Mouse (Mus musculus) intestine, embryonic 15.5 days (tissue): ENCODE data around the gene Rhbdl3. TPM values are rescaled to one million over a fixed set of nuclear protein-coding genes. Genes with fewer than 3 reads are reported as not detected.
"Not testable (repeated sequence)": the region's sequence is repeated elsewhere in the genome, so short reads cannot be mapped to it uniquely, and the experiment has no call there.

Experiments used
- ATAC-seq: fragments of 200-750 bp; cut with Nextera tagmentation; 2 replicates; pipeline ENCODE4 v1.8.0; 2017; ENCODE audit warnings: moderate TSS enrichment, moderate library complexity
- H3K27ac ChIP-seq: fragments of 300-500 bp; sonication (generic); 2 replicates; pipeline ENCODE4 v1.5.1; 2015; ENCODE audit warnings: mild to moderate bottlenecking, inconsistent platforms
- H3K27me3 ChIP-seq: fragments of 300-500 bp; sonication (generic); replicated peaks from 2 replicates; pipeline ENCODE4 v1.6.1; 2015; ENCODE audit warnings: inconsistent platforms
- H3K36me3 ChIP-seq: fragments of 300-500 bp; sonication (generic); 2 replicates; pipeline ENCODE4 v1.6.1; 2015; ENCODE audit warnings: inconsistent platforms
- H3K4me1 ChIP-seq: fragments of 300-500 bp; sonication (generic); replicated peaks from 2 replicates; pipeline ENCODE4 v1.6.1; 2015; ENCODE audit warnings: inconsistent platforms
- H3K4me2 ChIP-seq: fragments of 300-500 bp; sonication (generic); replicated peaks from 2 replicates; pipeline ENCODE4 v1.6.1; 2015; ENCODE audit warnings: mild to moderate bottlenecking, inconsistent platforms
- H3K4me3 ChIP-seq: fragments of 300-500 bp; sonication (generic); replicated peaks from 2 replicates; pipeline ENCODE4 v1.5.1; 2015; ENCODE audit warnings: inconsistent platforms
- H3K9ac ChIP-seq: fragments of 300-500 bp; sonication (generic); 2 replicates; pipeline ENCODE4 v1.6.1; 2015; ENCODE audit warnings: inconsistent platforms
- H3K9me3 ChIP-seq: fragments of 300-500 bp; sonication (generic); 2 replicates; pipeline ENCODE4 v1.6.1; 2016; ENCODE audit warnings: inconsistent platforms
- WGBS: fragments of 180-500 bp; shearing (Covaris S2); methylation state at CpG from one replicate; pipeline ENCODE4 v1.1.7; 2015; 5-methylcytosine and 5-hydroxymethylcytosine counted together
- polyA plus RNA-seq: library from polyadenylated mRNA; unstranded; fragments of >200 nt; fragmentation: Nextera tagmentation; extraction: Ambion mirVana; gene quantifications from 2 replicates; pipeline ENCODE4 v1.2.1, GENCODE M21; 2015

Gene Rhbdl3
- polyA plus RNA-seq, 1 experiment from 2014 or later: 2.2 TPM

DNA sequence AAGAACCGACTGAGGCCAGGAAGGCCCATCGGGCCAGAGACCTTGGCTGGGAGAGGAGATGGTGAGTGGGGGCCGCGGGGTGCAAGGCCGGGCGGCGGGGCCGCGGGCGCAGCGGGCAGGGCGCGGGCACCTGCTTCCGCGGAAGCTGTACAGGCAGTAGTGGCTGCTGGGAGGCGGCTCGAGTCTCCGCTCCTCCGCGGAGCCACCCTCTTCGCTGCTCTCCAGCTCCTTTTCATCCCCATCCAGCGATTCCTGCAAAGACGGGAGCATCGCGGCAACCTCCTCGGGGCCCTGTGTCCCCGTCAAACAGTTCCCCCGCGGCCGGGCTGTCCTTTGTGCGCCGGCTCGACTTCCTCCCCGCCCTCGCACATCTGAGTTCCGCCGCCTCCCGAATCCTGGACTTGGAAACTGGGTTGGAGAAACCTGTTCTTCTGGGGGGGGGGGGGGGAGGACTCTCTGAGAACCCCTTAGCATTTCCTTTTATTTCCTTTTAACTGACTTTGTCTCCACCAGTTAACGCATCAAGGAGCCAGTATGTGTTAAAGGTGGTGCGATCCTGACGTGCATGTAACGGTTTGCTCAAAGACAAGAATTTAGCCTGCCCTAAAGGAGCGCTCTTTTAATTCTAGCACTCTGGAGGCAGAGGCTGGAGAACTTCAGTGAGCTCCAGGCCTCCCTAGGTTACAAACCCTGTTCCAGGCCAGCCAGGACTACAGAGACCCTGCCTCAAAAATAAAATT lies 77.2 kb downstream of the Rhbdl3 start, which contains the start of gene 5730455P16Rik:
Gene 5730455P16Rik, minus strand, starts transcription at position 323 of the 740 bp plus-strand sequence.
- WGBS: 1% methylated on average over 42 of the region's 43 CpGs
- Histone ChIP-seq H3K4me2 (peak within 1 kb of the TSS; percentile 90), H3K4me1 (peaks cover 5% of the 10 kb centered on the region; the same call in 1 of the 2 replicates), H3K4me3 (peak within 1 kb of the TSS; percentile 90), H3K9me3 (no peaks in the 10 kb centered on the region), H3K36me3 (peaks cover 8% of the 10 kb centered on the region; the same call in 1 of the 2 replicates), H3K27ac (peak within 1 kb of the TSS; percentile 90), H3K27me3 (no peaks in the 10 kb centered on the region), H3K9ac (peak within 1 kb of the TSS; percentile 99)
- ATAC-seq: peak; percentile 86

DNA sequence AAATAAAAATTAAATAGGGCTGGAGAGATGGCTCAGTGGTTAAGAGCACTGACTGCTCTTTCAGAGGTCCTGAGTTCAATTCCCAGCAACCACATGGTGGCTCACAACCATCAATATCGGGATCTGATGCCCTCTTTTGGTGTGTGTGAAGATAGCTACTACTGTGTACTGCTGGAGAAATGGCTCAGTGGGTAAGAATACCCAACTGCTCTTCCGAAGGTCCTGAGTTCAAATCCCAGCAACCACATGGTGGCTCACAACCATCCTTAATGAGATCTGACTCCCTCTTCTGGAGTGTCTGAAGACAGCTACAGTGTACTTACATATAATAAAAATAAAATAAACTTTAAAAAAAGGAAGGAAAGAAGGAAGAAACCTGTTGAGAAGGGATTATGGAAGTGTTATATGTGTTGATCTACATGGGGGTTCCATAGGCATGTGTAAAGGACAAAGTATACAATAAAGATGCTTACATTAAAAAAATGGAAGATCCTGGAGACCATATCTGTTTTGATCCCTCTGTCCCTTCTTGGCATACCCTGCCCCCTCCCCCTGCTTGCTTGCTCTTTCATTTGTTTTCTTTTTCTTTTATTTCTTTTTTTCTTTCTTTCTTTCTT lies 77.8 kb downstream of the Rhbdl3 start:
- Histone ChIP-seq H3K4me2 (peak overlapping the region; percentile 90), H3K4me3 (peak overlapping the region; percentile 90)
- not testable (repeated sequence) for H3K27ac ChIP-seq, H3K36me3 ChIP-seq, ATAC-seq, H3K4me1 ChIP-seq, H3K9ac ChIP-seq, H3K9me3 ChIP-seq, H3K27me3 ChIP-seq
- WGBS: 59% methylated on average over 2 of the region's 2 CpGs

DNA sequence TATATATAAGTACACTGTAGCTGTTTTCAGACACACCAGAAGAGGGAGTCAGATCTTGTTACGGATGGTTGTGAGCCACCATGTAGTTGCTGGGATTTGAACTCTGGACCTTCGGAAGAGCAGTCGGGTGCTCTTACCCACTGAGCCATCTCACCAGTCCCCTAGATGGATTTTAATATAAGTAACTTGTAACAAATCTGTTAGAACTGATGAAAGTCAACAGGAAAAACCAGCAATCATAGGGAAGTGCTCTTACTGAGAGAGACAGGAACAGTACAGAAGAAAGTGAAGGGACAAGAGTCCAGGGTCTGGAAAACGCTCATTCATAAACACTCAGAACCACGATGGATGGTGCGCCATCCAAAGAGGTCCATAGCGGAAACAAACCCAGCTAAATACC lies 78.5 kb downstream of the Rhbdl3 start:
- H3K4me3 ChIP-seq, ATAC-seq, H3K4me2 ChIP-seq, H3K36me3 ChIP-seq, H3K9me3 ChIP-seq, H3K27ac ChIP-seq, H3K4me1 ChIP-seq, H3K9ac ChIP-seq, H3K27me3 ChIP-seq: not testable (repeated sequence)
- WGBS: 92% methylated on average over 7 of the region's 7 CpGs

DNA sequence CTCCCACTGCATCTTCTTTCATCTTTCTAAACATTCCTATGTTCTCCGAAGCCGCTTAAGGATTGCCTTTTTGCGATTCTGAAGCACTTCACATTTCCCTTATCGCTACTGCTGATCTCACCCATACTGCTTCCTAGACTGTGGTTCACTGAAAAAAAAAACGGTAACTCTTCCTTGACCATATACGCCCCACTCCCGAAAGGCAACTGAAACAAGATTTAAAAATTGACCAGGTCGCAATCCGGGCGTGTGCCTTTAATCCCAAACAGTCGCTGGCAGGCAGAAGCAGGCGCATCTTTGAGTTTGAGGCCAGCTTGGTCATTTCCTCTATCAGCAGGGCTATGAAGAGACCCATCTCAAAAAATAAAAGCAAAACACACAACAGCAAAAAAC lies 81.9 kb downstream of the Rhbdl3 start:
- H3K27me3 ChIP-seq: no peaks in the 10 kb centered on the region
- H3K27ac ChIP-seq: peak overlapping the region; percentile 92
- peak overlapping the region; percentile 44 for H3K9ac ChIP-seq
- peak overlapping the region; percentile 59 for H3K4me2 ChIP-seq
- peaks cover 8% of the 10 kb centered on the region; the same call in 1 of the 2 replicates for H3K4me1 ChIP-seq
- ATAC-seq: peak; percentile 35
- peak overlapping the region; percentile 87 for H3K4me3 ChIP-seq
- H3K36me3 ChIP-seq: peaks cover 3% of the 10 kb centered on the region; the same call in 1 of the 2 replicates
- H3K9me3 ChIP-seq: no peaks in the 10 kb centered on the region
- 3% methylated on average over 12 of the region's 12 CpGs for WGBS

DNA sequence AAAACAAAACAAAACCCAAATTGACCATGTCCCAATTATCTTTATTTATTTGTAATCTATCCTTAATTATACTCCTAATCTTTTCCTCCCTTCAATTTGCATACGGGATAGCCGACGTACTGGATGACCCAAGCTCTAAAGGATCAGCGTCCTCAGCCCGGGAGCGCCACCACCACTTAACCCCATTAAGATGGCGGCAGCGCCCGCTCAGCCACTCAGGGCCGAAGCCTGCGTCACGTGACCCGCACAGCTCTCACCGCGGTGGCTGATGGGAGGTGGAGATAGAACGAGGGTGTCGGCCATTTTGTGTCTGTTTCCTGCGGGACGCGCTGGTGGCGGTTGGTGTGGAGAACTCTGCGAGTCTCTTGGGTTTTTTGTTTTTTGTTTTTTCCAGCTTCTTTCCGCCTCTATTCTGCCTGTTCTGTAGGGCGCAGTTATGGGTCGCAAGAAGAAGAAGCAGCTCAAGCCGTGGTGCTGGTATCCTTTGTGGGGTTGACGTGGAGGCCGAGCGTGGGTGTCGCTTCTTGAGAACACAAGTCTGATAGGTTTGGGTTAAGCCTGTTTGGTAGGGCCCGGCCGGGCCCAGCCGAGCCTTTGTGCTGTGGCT lies 82.4 kb downstream of the Rhbdl3 start, which contains the start of gene Zfp207:
Gene Zfp207, plus strand, starts transcription at position 261 of the 607 bp plus-strand sequence.
- H3K27me3 ChIP-seq: no peaks in the 10 kb centered on the region
- H3K4me2 ChIP-seq: peak within 1 kb of the TSS; percentile 80
- H3K27ac ChIP-seq: peak within 1 kb of the TSS; percentile 92
- peak within 1 kb of the TSS; percentile 97 for H3K9ac ChIP-seq
- peaks cover 8% of the 10 kb centered on the region; the same call in 1 of the 2 replicates for H3K4me1 ChIP-seq
- under 1% methylated on average over 33 of the region's 33 CpGs for WGBS
- H3K36me3 ChIP-seq: peaks cover 3% of the 10 kb centered on the region; the same call in 1 of the 2 replicates
- peak within 1 kb of the TSS; percentile 87 for H3K4me3 ChIP-seq
- peak; percentile 97 for ATAC-seq
- H3K9me3 ChIP-seq: no peaks in the 10 kb centered on the region

DNA sequence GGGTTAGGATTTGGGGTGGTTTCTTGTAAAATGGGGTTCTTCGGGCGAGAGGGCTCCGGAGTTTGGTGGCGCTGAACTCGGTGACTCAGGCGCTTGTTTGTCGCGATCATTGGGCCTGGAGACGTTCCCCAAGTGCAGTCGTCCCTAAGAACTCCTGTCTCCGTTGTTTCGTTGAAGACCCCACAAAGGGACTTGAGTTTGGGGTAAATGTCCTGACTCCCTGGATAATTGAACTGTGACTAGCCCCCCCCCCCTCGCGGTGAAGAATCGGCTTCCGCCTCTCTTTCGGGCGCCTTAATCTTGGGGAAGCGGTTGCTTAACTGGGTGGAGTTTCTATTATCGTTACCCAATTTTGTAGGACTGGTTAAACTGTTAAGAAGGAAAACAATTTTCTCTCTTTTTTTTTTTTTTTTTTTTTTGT lies 82.9 kb downstream of the Rhbdl3 start:
- Histone ChIP-seq H3K9ac (peak overlapping the region; percentile 97), H3K4me3 (peak overlapping the region; percentile 87), H3K27ac (peak overlapping the region; percentile 92), H3K27me3 (no peaks in the 10 kb centered on the region), H3K4me2 (0 out of 2 replicates have a peak overlapping the region, but pooled peaks have one; percentile 1), H3K4me1 (peaks cover 8% of the 10 kb centered on the region; the same call in 1 of the 2 replicates), H3K36me3 (peaks cover 6% of the 10 kb centered on the region; the same call in 1 of the 2 replicates), H3K9me3 (no peaks in the 10 kb centered on the region)
- ATAC-seq: peak; percentile 30; the same call in 1 of the 2 replicates
- WGBS: 0% methylated on average over 20 of the region's 20 CpGs

DNA sequence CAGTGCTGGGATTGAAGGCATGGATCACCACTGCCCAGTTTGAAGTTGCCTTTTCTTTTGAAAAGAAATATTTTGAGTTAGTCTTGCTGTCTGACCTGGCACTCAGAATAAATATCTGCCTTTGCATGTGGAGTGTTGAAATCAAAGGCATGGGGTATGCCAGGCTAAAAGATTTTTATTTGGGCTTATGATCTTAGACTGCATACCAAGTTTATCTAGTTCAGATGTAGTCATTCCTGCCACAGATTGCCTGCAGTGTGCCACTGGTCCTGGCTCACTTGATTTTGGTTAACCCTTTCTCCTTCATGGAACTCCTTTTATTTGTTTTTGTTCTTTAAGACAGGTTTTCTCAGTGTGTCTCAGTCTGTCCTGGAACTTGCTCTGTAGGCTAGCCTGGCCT lies 83.7 kb downstream of the Rhbdl3 start:
- Histone ChIP-seq H3K4me1 (peaks cover 8% of the 10 kb centered on the region; the same call in 1 of the 2 replicates), H3K27ac (no peak overlapping the region), H3K9ac (peak overlapping the region; percentile 53), H3K4me3 (peak overlapping the region; percentile 87), H3K27me3 (no peaks in the 10 kb centered on the region), H3K36me3 (peaks cover 9% of the 10 kb centered on the region; the same call in 1 of the 2 replicates), H3K9me3 (no peaks in the 10 kb centered on the region), H3K4me2 (peak overlapping the region; percentile 80)
- ATAC-seq: no peak

DNA sequence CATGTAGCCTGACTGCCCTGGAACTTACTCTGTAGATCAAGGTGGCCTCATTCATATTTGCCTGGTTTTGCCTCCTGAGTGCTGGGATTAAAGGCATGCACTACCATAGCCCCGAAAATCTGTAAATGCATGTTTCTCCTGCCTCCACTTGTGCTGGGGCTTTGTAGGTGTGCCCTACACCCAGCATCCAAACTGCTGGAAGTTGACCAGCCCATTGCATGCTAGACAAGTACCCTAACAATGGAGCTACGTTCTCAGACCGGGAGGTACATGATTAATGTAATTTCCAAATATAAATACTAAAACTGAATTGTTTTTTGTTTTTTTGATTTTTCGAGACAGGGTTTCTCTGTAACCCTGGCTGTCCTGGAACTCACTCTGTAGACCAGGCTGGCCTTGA lies 84.3 kb downstream of the Rhbdl3 start:
- H3K9me3 ChIP-seq: no peaks in the 10 kb centered on the region
- no peak overlapping the region for H3K27ac ChIP-seq
- peak overlapping the region; percentile 87 for H3K4me3 ChIP-seq
- H3K4me2 ChIP-seq: peak overlapping the region; percentile 80
- H3K9ac ChIP-seq: peak overlapping the region; percentile 53
- no peak for ATAC-seq
- peaks cover 8% of the 10 kb centered on the region; the same call in 1 of the 2 replicates for H3K4me1 ChIP-seq
- H3K27me3 ChIP-seq: no peaks in the 10 kb centered on the region
- peaks cover 9% of the 10 kb centered on the region; the same call in 1 of the 2 replicates for H3K36me3 ChIP-seq
- 41% methylated on average over 4 of the region's 4 CpGs for WGBS

DNA sequence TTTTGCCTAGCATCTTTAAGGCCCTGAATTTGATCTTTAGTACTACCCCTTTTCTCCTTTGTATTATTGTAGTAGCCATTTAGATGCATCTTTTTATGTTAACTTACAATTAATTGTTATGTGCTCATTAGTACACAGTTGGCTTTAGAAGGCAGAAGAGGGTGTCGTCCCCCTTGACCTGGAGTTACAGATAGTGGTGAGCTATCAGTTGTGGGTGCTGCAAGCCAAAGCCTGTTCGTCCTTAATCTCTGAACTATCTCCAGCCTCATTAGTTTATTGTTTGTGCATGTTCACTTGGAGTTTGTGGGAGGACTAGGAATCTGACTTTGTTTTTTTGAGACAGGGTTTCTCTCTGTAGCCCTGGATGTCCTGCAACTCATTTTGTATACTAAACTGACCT lies 86.1 kb downstream of the Rhbdl3 start:
- Histone ChIP-seq H3K27ac (no peak overlapping the region), H3K27me3 (no peaks in the 10 kb centered on the region), H3K4me1 (peaks cover 8% of the 10 kb centered on the region; the same call in 1 of the 2 replicates), H3K36me3 (peaks cover 16% of the 10 kb centered on the region; the same call in 1 of the 2 replicates), H3K9me3 (no peaks in the 10 kb centered on the region), H3K4me3 (no peak overlapping the region), H3K4me2 (no peak overlapping the region), H3K9ac (no peak overlapping the region)
- ATAC-seq: no peak
- WGBS: 65% methylated on average over 2 of the region's 2 CpGs

DNA sequence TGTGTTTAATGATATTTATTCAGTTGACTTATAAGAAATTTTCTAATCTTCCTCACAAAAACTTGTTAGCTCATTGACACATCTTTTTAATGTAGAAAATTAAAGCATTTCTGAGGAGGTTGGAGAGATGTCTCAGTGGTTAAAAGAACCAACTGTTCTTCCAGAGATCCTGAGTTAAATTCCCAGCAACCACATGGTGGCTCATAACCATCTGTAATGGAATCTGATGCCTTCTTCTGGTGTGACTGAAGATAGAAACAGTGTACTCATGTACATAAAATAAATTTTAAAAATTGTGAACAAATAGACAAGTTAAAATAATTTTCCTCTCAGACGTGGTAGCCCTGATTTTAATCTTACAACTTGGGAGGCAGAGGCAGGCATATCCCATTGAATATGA lies 89.2 kb downstream of the Rhbdl3 start:
- 87% methylated on average over 1 of the region's 1 CpGs for whole genome bisulfite sequencing

DNA sequence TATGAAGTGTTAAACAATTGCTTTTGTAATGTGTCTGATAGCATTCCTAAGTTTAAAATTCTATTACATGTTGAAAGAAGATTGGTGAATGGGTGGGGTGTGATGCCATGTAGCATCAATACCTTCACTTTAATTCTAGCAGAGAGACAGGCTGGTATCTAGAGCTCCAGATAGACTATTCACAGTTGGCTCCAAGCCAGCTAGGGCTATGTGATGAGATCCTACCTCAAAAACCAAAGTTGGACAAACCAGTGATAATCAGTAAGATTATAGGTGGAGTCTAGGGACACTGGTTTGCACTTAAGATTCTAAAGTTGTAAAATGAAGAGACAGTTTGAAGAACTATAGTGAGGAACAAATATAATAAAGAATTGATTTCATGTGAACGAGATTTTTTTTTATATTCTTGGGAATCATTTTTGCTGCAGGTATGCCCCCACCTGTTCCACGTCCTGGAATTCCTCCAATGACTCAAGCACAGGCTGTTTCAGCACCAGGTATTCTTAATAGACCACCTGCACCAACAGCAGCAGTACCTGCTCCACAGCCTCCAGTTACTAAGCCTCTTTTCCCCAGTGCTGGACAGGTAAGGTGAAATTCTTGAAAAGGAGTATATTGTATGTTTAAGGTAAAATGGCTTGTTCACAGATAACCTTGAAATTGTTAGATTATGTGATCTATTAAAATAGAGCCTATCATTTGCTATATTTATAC lies 90.9 kb downstream of the Rhbdl3 start:
- peaks cover 27% of the 10 kb centered on the region; the same call in 1 of the 2 replicates for H3K36me3 ChIP-seq
- H3K9ac ChIP-seq: no peak overlapping the region
- H3K4me1 ChIP-seq: no peaks in the 10 kb centered on the region
- H3K27ac ChIP-seq: no peak overlapping the region
- no peak overlapping the region for H3K4me2 ChIP-seq
- H3K27me3 ChIP-seq: no peaks in the 10 kb centered on the region
- WGBS: 85% methylated on average over 2 of the region's 2 CpGs
- H3K9me3 ChIP-seq: no peaks in the 10 kb centered on the region
- H3K4me3 ChIP-seq: no peak overlapping the region
- no peak for ATAC-seq

More for the DNA sequence above, 89.2 kb downstream of the Rhbdl3 start:
- peaks cover 6% of the 10 kb centered on the region; the same call in 1 of the 2 replicates for H3K4me1 ChIP-seq
- no peak overlapping the region for H3K27ac ChIP-seq
- no peak overlapping the region for H3K9ac ChIP-seq
- H3K4me2 ChIP-seq: no peak overlapping the region
- H3K36me3 ChIP-seq: peaks cover 21% of the 10 kb centered on the region; the same call in 1 of the 2 replicates
- ATAC-seq: no peak
- no peaks in the 10 kb centered on the region for H3K9me3 ChIP-seq
- no peak overlapping the region for H3K4me3 ChIP-seq
- H3K27me3 ChIP-seq: no peaks in the 10 kb centered on the region
